Mouse (Mus musculus) neural tube, embryonic 13.5 days (tissue): ENCODE measurements at regions not wholly inside any gene's neighbourhood (a gene's known extent, or its start where the extent isn't known, plus 50 kb on each side); places are given as distances from the start of the nearest gene placed in this dataset.
"Not testable (repeated sequence)": the region's sequence is repeated elsewhere in the genome, so short reads cannot be mapped to it uniquely, and the experiment has no call there.

ENCODE experiments used
- ATAC-seq: fragments of 200-750 bp; cut with Nextera tagmentation; 2 replicates; pipeline ENCODE4 v1.8.0; 2017; ENCODE audit warnings: low read depth, mild to moderate bottlenecking, moderate TSS enrichment, moderate library complexity
- H3K27ac ChIP-seq: fragments of 300-500 bp; sonication (generic); replicated peaks from 2 replicates; pipeline ENCODE4 v1.5.1; 2015; ENCODE audit warnings: moderate library complexity, mild to moderate bottlenecking, inconsistent platforms
- H3K27me3 ChIP-seq: fragments of 300-500 bp; sonication (generic); 2 replicates; pipeline ENCODE4 v1.6.1; 2015; ENCODE audit warnings: mild to moderate bottlenecking, inconsistent platforms
- H3K36me3 ChIP-seq: fragments of 300-500 bp; sonication (generic); 2 replicates; pipeline ENCODE4 v1.6.1; 2015; ENCODE audit warnings: mild to moderate bottlenecking, inconsistent platforms
- H3K4me1 ChIP-seq: fragments of 300-500 bp; sonication (generic); replicated peaks from 2 replicates; pipeline ENCODE4 v1.6.1; 2015; ENCODE audit warnings: inconsistent platforms
- H3K4me2 ChIP-seq: fragments of 300-500 bp; sonication (generic); 2 replicates; pipeline ENCODE4 v1.6.1; 2015; ENCODE audit warnings: inconsistent platforms, mild to moderate bottlenecking, moderate library complexity
- H3K4me3 ChIP-seq: fragments of 300-500 bp; sonication (generic); 2 replicates; pipeline ENCODE4 v1.5.1; 2015; ENCODE audit warnings: mild to moderate bottlenecking, inconsistent platforms
- H3K9ac ChIP-seq: fragments of 300-500 bp; sonication (generic); 2 replicates; pipeline ENCODE4 v1.6.1; 2015; ENCODE audit warnings: moderate library complexity, mild to moderate bottlenecking, inconsistent platforms
- H3K9me3 ChIP-seq: fragments of 300-500 bp; sonication (generic); 2 replicates; pipeline ENCODE4 v1.6.1; 2016; ENCODE audit warnings: inconsistent platforms
- WGBS: fragments of 180-500 bp; shearing (Covaris S2); methylation state at CpG from one replicate; pipeline ENCODE4 v1.1.7; 2015; 5-methylcytosine and 5-hydroxymethylcytosine counted together

- not testable (repeated sequence) for H3K9me3 ChIP-seq
Observed at GRCm38 (mm10) chr14:53020152-53020551, 524.6 kb upstream of the Olfr1507 start.

DNA sequence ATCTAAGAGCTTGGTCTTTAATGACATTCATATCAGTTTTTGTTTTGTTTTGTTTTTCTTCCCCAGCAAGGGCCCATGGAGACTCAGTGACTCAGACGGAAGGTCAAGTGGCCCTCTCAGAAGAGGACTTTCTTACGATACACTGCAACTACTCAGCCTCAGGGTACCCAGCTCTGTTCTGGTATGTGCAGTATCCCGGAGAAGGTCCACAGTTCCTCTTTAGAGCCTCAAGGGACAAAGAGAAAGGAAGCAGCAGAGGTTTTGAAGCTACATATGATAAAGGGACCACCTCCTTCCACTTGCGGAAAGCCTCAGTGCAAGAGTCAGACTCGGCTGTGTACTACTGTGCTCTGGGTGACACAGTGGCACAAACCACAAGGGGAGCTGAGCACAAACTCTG is 512.2 kb upstream of the Olfr1507 start:
- not testable (repeated sequence) for H3K4me2 ChIP-seq, H3K36me3 ChIP-seq, H3K27me3 ChIP-seq, H3K27ac ChIP-seq, H3K4me3 ChIP-seq, ATAC-seq, H3K9ac ChIP-seq, H3K4me1 ChIP-seq, H3K9me3 ChIP-seq
- no CpG with 5 or more reads among the region's 5 CpGs for WGBS

More at GRCm38 (mm10) chr14:53020152-53020551, 524.6 kb upstream of the Olfr1507 start:
- not testable (repeated sequence) for H3K4me1 ChIP-seq, H3K27me3 ChIP-seq, H3K4me2 ChIP-seq, H3K4me3 ChIP-seq, H3K36me3 ChIP-seq, ATAC-seq, H3K27ac ChIP-seq, H3K9ac ChIP-seq
- WGBS, result no CpG with 5 or more reads among the region's 6 CpGs

DNA sequence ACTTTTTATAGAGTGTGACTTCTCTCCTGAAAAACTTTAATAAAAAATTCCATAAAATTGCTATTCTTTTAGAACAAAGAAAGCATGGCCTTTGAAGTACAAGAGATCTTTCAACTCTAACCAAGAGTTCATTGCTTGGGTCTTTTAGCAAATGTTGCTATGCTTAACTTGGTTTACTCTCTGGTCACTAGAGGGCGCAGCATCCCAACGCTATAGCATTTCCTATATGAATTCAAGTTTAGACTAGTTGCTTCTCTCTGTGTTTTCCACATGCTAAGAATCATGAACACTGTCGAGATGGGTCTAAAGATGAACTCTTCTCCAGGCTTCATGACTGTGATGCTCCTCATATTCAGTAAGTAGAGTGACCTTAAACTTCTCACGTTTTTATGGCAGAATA is 511.8 kb upstream of the Olfr1507 start:
- ATAC-seq, H3K4me1 ChIP-seq, H3K9ac ChIP-seq, H3K4me3 ChIP-seq, H3K36me3 ChIP-seq, H3K9me3 ChIP-seq, H3K4me2 ChIP-seq, H3K27ac ChIP-seq, H3K27me3 ChIP-seq: not testable (repeated sequence)
- WGBS, result no CpG with 5 or more reads among the region's 4 CpGs

DNA sequence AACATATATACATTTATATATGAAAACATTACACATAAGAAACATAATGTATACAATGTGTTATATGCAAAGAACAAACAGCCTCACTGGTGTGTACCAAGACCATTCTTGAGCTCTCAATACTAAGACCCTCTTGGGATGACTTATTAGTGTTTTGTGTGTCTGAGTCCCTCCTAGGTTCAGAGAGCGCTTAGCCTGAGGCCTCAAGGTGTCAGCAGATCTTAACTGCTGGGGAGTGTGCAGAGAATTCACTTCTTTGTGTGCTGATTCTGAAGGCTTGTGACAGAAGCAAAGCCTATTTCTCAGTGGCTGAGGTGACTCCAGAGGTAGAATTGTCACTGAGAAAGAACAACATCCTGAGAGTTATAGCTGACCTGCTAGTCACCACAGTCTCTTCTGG is 505.7 kb upstream of the Olfr1507 start:
- not testable (repeated sequence) for H3K36me3 ChIP-seq, H3K9me3 ChIP-seq, H3K4me1 ChIP-seq, ATAC-seq, H3K4me2 ChIP-seq, H3K9ac ChIP-seq, H3K4me3 ChIP-seq, H3K27me3 ChIP-seq, H3K27ac ChIP-seq
- WGBS, result 88% methylated on average over 1 of the region's 1 CpGs

- not testable (repeated sequence) for H3K36me3 ChIP-seq, H3K4me1 ChIP-seq, H3K27me3 ChIP-seq, H3K9me3 ChIP-seq, ATAC-seq, H3K4me2 ChIP-seq, H3K4me3 ChIP-seq, H3K27ac ChIP-seq, H3K9ac ChIP-seq
- 43% methylated on average over 1 of the region's 4 CpGs for WGBS
Observed at GRCm38 (mm10) chr14:52992106-52992760, 496.7 kb upstream of the Olfr1507 start.

GRCm38 (mm10) chr14:52991328-52991665 is 495.7 kb upstream of the Olfr1507 start:
- H3K27ac ChIP-seq, H3K9me3 ChIP-seq, H3K4me1 ChIP-seq, H3K36me3 ChIP-seq, H3K27me3 ChIP-seq, ATAC-seq, H3K9ac ChIP-seq, H3K4me3 ChIP-seq, H3K4me2 ChIP-seq: not testable (repeated sequence)
- WGBS, result no CpG with 5 or more reads among the region's 3 CpGs

GRCm38 (mm10) chr14:52990569-52991327 is 495.2 kb upstream of the Olfr1507 start:
- H3K4me3 ChIP-seq, H3K27ac ChIP-seq, H3K27me3 ChIP-seq, H3K4me2 ChIP-seq, H3K4me1 ChIP-seq, H3K36me3 ChIP-seq, H3K9me3 ChIP-seq, H3K9ac ChIP-seq: not testable (repeated sequence)
- ATAC-seq, result peak; percentile 47; the same call in 1 of the 2 replicates
- no CpG with 5 or more reads among the region's 12 CpGs for WGBS

DNA sequence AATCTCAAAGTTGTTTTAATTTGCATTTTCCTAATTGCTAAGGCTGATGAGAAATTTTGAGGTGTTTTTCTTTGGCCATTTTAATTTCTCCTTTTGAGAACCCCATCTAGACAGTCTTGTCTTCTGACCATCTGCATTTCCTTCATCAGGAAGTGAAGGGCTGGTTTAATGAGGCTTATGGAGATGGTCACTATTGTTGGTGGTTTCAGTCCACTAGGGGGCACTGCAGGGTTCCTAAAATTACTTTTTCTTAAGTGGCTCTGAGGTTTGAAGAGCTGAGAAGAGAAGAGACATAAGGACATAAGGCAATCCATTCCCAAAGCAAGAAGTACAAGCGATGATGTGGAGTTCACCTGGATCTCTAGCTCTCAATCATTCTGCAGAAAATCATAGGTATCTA is 494.4 kb upstream of the Olfr1507 start:
- not testable (repeated sequence) for H3K36me3 ChIP-seq, H3K27me3 ChIP-seq, H3K9ac ChIP-seq, H3K4me1 ChIP-seq, H3K4me2 ChIP-seq, H3K27ac ChIP-seq, H3K4me3 ChIP-seq, H3K9me3 ChIP-seq, ATAC-seq
- WGBS, result 83% methylated on average over 1 of the region's 1 CpGs

- H3K9ac ChIP-seq, ATAC-seq: not testable (repeated sequence)
Observed at GRCm38 (mm10) chr14:52988563-52988962, 493.0 kb upstream of the Olfr1507 start.

GRCm38 (mm10) chr14:52972207-52973003 is 476.9 kb upstream of the Olfr1507 start:
- ATAC-seq, result peak; percentile 80
- H3K4me1 ChIP-seq, H3K9ac ChIP-seq, H3K27ac ChIP-seq, H3K9me3 ChIP-seq, H3K36me3 ChIP-seq, H3K4me2 ChIP-seq, H3K4me3 ChIP-seq, H3K27me3 ChIP-seq: not testable (repeated sequence)
- no CpG with 5 or more reads among the region's 12 CpGs for WGBS

More at GRCm38 (mm10) chr14:52988563-52988962, 493.0 kb upstream of the Olfr1507 start:
- not testable (repeated sequence) for H3K4me3 ChIP-seq, H3K4me2 ChIP-seq, H3K27ac ChIP-seq, H3K27me3 ChIP-seq, H3K4me1 ChIP-seq, H3K36me3 ChIP-seq, H3K9me3 ChIP-seq
- WGBS, result no CpG with 5 or more reads among the region's 6 CpGs

- H3K27ac ChIP-seq, H3K27me3 ChIP-seq, ATAC-seq, H3K36me3 ChIP-seq, H3K4me2 ChIP-seq, H3K4me3 ChIP-seq, H3K9ac ChIP-seq, H3K9me3 ChIP-seq, H3K4me1 ChIP-seq: not testable (repeated sequence)
- 89% methylated on average over 3 of the region's 4 CpGs for WGBS
Observed at GRCm38 (mm10) chr14:52962110-52962509, 466.6 kb upstream of the Olfr1507 start.

DNA sequence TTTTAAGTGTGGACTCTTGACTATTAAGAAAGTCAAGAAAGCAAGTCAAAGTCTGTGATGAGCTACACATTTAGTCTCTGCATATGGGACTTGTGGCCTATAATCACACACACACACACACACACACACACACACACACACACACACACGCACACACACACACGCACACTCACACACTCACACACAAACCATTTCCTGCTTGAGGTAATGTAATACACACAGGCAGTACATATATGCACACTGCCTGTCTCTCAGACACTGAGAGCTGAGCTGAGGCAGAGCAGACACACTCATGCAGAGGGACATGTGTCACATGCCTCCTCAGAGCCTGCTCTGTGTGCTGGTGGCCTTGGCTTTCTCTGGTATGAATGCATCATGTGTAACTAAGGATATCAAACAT is 461.0 kb upstream of the Olfr1507 start:
- not testable (repeated sequence) for H3K4me3 ChIP-seq, H3K4me2 ChIP-seq, H3K4me1 ChIP-seq, H3K27ac ChIP-seq, ATAC-seq, H3K36me3 ChIP-seq, H3K9me3 ChIP-seq, H3K27me3 ChIP-seq, H3K9ac ChIP-seq
- WGBS, result no CpG with 5 or more reads among the region's 2 CpGs
